Mouse (Mus musculus): ENCODE data around the gene Ccdc83.

DNA sequence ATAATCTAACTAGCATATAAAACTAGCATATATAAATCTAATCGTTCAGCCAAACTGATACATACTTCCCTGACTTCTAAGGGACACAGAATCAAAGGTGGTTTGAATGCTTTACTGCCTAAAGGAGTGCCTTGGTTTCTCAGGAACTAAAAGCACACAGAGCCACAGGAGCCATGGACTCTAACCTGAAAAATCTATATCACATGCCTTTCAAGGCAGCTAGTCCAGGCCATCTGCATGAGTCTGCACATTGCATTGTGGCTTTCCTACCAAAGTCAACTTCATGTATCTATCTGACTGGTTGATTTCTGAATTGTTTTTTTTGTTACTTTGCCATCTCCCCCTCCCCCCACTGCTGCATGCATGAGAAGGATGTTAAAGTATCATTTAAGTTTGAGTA, 84.9 kb downstream of the Ccdc83 start:
- TF ChIP-seq POLR2A (IDR thresholded peaks at IDR 0.05; ENCODE audit: control insufficient read depth, extremely low read depth, insufficient read depth, low read length, poor library complexity) = no peak
- no peak for TF ChIP-seq CTCF (IDR thresholded peaks at IDR 0.05; ENCODE audit: borderline replicate concordance, control insufficient read depth, extremely low read depth, insufficient read depth, low read length, poor library complexity)
